Mouse (Mus musculus): ENCODE data around the gene Ropn1l. TPM values are rescaled to one million over a fixed set of nuclear protein-coding genes. Genes with fewer than 3 reads are reported as not detected.

Gene Ropn1l
- polyA plus RNA-seq, 1 experiment from 2014 or later = 1.9 TPM

DNA sequence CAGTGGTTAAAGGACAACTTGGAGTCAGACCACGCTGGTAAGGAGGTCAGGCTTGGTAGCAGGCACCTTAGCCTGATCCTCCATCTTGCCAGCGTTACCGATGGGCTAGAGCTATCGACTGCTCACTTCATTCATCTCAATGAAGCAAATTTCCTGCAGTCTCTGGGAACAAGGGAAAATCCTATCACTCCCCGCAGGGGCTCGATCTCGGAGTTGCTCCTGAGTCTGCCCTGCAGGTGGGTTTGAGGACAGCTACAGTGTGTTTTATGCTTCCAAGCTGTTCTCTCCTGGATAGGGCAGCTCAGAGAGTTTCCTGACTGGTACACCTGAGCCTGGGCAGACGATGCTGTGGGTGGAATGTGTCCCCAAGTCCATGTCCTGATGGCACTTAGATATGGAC, 49.2 kb downstream of the Ropn1l start:
- no peaks in the 10 kb centered on the region for H3K36me3 ChIP-seq (ENCODE audit: control insufficient read depth, insufficient read depth, low read length)
- no peaks in the 10 kb centered on the region for H3K27me3 ChIP-seq (ENCODE audit: control insufficient read depth, insufficient read depth, low read length)
- H3K4me2 ChIP-seq (ENCODE audit: low read depth, low read length) = no peak overlapping the region
- ATAC-seq (ENCODE audit: low read depth) = no peak
- H3K9ac ChIP-seq (replicated peaks; ENCODE audit: low read depth, low read length) = no peak overlapping the region
- H3K4me1 ChIP-seq (ENCODE audit: control insufficient read depth, insufficient read depth, low read length) = peaks cover 5% of the 10 kb centered on the region; the same call in 1 of the 2 replicates
- H3K4me3 ChIP-seq (ENCODE audit: low read depth, low read length) = no peak overlapping the region
- no peak overlapping the region for H3K27ac ChIP-seq (ENCODE audit: low read depth, low read length)
- 87% methylated on average over 8 of the region's 8 CpGs for WGBS
- no peaks in the 10 kb centered on the region for H3K9me3 ChIP-seq (ENCODE audit: control insufficient read depth, low read length)

GRCm38 (mm10) chr15:31402200-31402892, 51.2 kb downstream of the Ropn1l start:
- no peak overlapping the region for H3K4me3 ChIP-seq (ENCODE audit: low read depth, low read length)
- no peak overlapping the region for H3K9ac ChIP-seq (replicated peaks; ENCODE audit: low read depth, low read length)
- no peak overlapping the region for H3K4me2 ChIP-seq (ENCODE audit: low read depth, low read length)
- H3K4me1 ChIP-seq (ENCODE audit: control insufficient read depth, insufficient read depth, low read length) = peaks cover 5% of the 10 kb centered on the region; the same call in 1 of the 2 replicates
- no peaks in the 10 kb centered on the region for H3K36me3 ChIP-seq (ENCODE audit: control insufficient read depth, insufficient read depth, low read length)
- 39% methylated on average over 12 of the region's 12 CpGs for WGBS
- H3K27ac ChIP-seq (ENCODE audit: low read depth, low read length) = no peak overlapping the region
- ATAC-seq (ENCODE audit: low read depth) = peak; percentile 77
- no peaks in the 10 kb centered on the region for H3K27me3 ChIP-seq (ENCODE audit: control insufficient read depth, insufficient read depth, low read length)
- no peaks in the 10 kb centered on the region for H3K9me3 ChIP-seq (ENCODE audit: control insufficient read depth, low read length)

DNA sequence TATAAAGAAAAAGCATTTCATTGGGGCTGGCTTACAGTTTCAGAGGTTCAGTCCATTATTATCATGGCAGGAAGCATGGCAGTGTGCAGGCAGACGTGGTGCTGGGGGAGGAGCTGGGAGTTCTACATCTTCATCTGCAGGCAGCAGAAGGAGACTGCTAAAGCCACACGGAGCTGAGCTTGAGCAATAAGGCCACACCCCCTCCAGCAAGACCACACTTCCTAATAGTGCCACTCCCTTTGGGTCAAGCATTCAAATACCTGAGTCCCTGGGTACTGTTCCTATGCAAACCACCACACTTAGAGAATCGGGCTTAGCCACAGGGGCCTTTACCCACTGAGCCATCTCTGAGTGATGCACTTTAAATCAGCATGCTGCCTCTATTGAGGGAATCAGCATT, 52.6 kb downstream of the Ropn1l start:
- Histone ChIP-seq H3K9me3 (ENCODE audit: control insufficient read depth, low read length) (no peaks in the 10 kb centered on the region), H3K27me3 (ENCODE audit: control insufficient read depth, insufficient read depth, low read length) (no peaks in the 10 kb centered on the region)

GRCm38 (mm10) chr15:31398769-31399168, 54.8 kb downstream of the Ropn1l start:
- H3K9ac ChIP-seq (replicated peaks; ENCODE audit: low read depth, low read length) = no peak overlapping the region
- no peaks in the 10 kb centered on the region for H3K27me3 ChIP-seq (ENCODE audit: control insufficient read depth, insufficient read depth, low read length)
- H3K36me3 ChIP-seq (ENCODE audit: control insufficient read depth, insufficient read depth, low read length) = no peaks in the 10 kb centered on the region
- no peak for ATAC-seq (ENCODE audit: low read depth)
- no peak overlapping the region for H3K27ac ChIP-seq (ENCODE audit: low read depth, low read length)
- peaks cover 5% of the 10 kb centered on the region; the same call in 1 of the 2 replicates for H3K4me1 ChIP-seq (ENCODE audit: control insufficient read depth, insufficient read depth, low read length)
- H3K9me3 ChIP-seq (ENCODE audit: control insufficient read depth, low read length) = no peaks in the 10 kb centered on the region
- H3K4me3 ChIP-seq (ENCODE audit: low read depth, low read length) = no peak overlapping the region
- 95% methylated on average over 13 of the region's 13 CpGs for WGBS
- H3K4me2 ChIP-seq (ENCODE audit: low read depth, low read length) = no peak overlapping the region

More for the DNA sequence above, 52.6 kb downstream of the Ropn1l start:
- Histone ChIP-seq H3K36me3 (ENCODE audit: control insufficient read depth, insufficient read depth, low read length) (no peaks in the 10 kb centered on the region), H3K27ac (ENCODE audit: low read depth, low read length) (no peak overlapping the region), H3K4me1 (ENCODE audit: control insufficient read depth, insufficient read depth, low read length) (peaks cover 5% of the 10 kb centered on the region; the same call in 1 of the 2 replicates), H3K4me3 (ENCODE audit: low read depth, low read length) (no peak overlapping the region), H3K9ac (replicated peaks; ENCODE audit: low read depth, low read length) (no peak overlapping the region), H3K4me2 (ENCODE audit: low read depth, low read length) (no peak overlapping the region)
- WGBS = 32% methylated on average over 3 of the region's 3 CpGs
- ATAC-seq (ENCODE audit: low read depth) = no peak

GRCm38 (mm10) chr15:31397379-31397778, 56.2 kb downstream of the Ropn1l start:
- no peak overlapping the region for H3K9ac ChIP-seq (replicated peaks; ENCODE audit: low read depth, low read length)
- no peak overlapping the region for H3K27ac ChIP-seq (ENCODE audit: low read depth, low read length)
- H3K4me2 ChIP-seq (ENCODE audit: low read depth, low read length) = no peak overlapping the region
- H3K4me1 ChIP-seq (ENCODE audit: control insufficient read depth, insufficient read depth, low read length) = no peaks in the 10 kb centered on the region
- no peaks in the 10 kb centered on the region for H3K9me3 ChIP-seq (ENCODE audit: control insufficient read depth, low read length)
- no peak overlapping the region for H3K4me3 ChIP-seq (ENCODE audit: low read depth, low read length)
- H3K27me3 ChIP-seq (ENCODE audit: control insufficient read depth, insufficient read depth, low read length) = no peaks in the 10 kb centered on the region
- no peak for ATAC-seq (ENCODE audit: low read depth)
- 83% methylated on average over 3 of the region's 3 CpGs for WGBS
- H3K36me3 ChIP-seq (ENCODE audit: control insufficient read depth, insufficient read depth, low read length) = no peaks in the 10 kb centered on the region

GRCm38 (mm10) chr15:31396755-31397154, 56.8 kb downstream of the Ropn1l start:
- Histone ChIP-seq H3K27ac (ENCODE audit: low read depth, low read length) (no peak overlapping the region), H3K36me3 (ENCODE audit: control insufficient read depth, insufficient read depth, low read length) (no peaks in the 10 kb centered on the region), H3K4me2 (ENCODE audit: low read depth, low read length) (no peak overlapping the region), H3K4me3 (ENCODE audit: low read depth, low read length) (no peak overlapping the region), H3K9ac (replicated peaks; ENCODE audit: low read depth, low read length) (no peak overlapping the region), H3K9me3 (ENCODE audit: control insufficient read depth, low read length) (no peaks in the 10 kb centered on the region), H3K27me3 (ENCODE audit: control insufficient read depth, insufficient read depth, low read length) (no peaks in the 10 kb centered on the region), H3K4me1 (ENCODE audit: control insufficient read depth, insufficient read depth, low read length) (no peaks in the 10 kb centered on the region)
- ATAC-seq (ENCODE audit: low read depth) = no peak
- WGBS = 92% methylated on average over 5 of the region's 5 CpGs

GRCm38 (mm10) chr15:31395986-31396385, 57.6 kb downstream of the Ropn1l start:
- Histone ChIP-seq H3K9ac (replicated peaks; ENCODE audit: low read depth, low read length) (no peak overlapping the region), H3K36me3 (ENCODE audit: control insufficient read depth, insufficient read depth, low read length) (no peaks in the 10 kb centered on the region), H3K4me2 (ENCODE audit: low read depth, low read length) (no peak overlapping the region), H3K4me3 (ENCODE audit: low read depth, low read length) (no peak overlapping the region), H3K9me3 (ENCODE audit: control insufficient read depth, low read length) (no peaks in the 10 kb centered on the region), H3K27ac (ENCODE audit: low read depth, low read length) (no peak overlapping the region), H3K27me3 (ENCODE audit: control insufficient read depth, insufficient read depth, low read length) (no peaks in the 10 kb centered on the region), H3K4me1 (ENCODE audit: control insufficient read depth, insufficient read depth, low read length) (no peaks in the 10 kb centered on the region)
- WGBS = 95% methylated on average over 4 of the region's 4 CpGs
- ATAC-seq (ENCODE audit: low read depth) = no peak

DNA sequence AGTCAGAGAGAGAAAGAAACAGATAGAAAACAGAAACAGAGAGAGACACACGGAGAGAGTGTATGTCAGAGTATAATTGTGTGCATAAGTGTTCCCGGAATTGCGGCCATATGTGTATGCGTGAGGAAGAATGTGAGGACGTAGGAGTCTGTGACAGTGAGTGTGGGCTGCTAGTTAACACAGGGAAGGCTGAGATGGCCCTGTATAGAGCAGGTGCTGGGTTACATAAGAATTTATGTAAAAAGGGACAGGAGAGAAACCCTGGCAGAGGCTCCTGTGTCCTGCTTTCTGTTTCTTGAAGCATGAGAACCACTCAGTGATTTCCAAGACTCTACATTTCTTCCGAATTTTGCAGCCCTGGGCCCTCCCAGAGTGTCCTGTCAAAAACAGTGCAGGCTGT, 60.1 kb downstream of the Ropn1l start:
- ATAC-seq (ENCODE audit: low read depth) = no peak
- 92% methylated on average over 6 of the region's 6 CpGs for WGBS
- H3K4me2 ChIP-seq (ENCODE audit: low read depth, low read length) = no peak overlapping the region
- no peak overlapping the region for H3K27ac ChIP-seq (ENCODE audit: low read depth, low read length)
- no peaks in the 10 kb centered on the region for H3K36me3 ChIP-seq (ENCODE audit: control insufficient read depth, insufficient read depth, low read length)
- no peaks in the 10 kb centered on the region for H3K9me3 ChIP-seq (ENCODE audit: control insufficient read depth, low read length)
- H3K27me3 ChIP-seq (ENCODE audit: control insufficient read depth, insufficient read depth, low read length) = no peaks in the 10 kb centered on the region
- H3K9ac ChIP-seq (replicated peaks; ENCODE audit: low read depth, low read length) = no peak overlapping the region
- no peaks in the 10 kb centered on the region for H3K4me1 ChIP-seq (ENCODE audit: control insufficient read depth, insufficient read depth, low read length)
- H3K4me3 ChIP-seq (ENCODE audit: low read depth, low read length) = no peak overlapping the region

DNA sequence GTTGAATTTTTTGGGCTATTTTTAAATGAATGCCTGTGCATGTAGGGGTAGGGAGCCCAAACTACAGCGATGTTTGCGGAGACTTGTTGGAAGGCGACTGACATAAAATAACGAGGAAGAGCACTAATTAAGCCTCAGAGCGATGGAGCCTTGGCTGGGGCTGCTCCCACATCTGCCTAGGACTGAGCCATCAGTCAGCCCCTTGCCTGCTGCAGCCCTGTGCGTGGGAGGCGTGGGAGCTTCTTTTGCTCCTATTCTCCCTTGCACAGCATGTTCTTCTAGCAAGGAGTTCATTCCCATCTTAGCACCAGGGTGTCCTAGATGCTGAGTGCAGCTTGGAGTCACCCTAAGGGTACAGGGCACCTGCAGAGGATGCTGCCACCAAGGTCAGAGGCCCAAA, 60.8 kb downstream of the Ropn1l start:
- Histone ChIP-seq H3K4me1 (ENCODE audit: control insufficient read depth, insufficient read depth, low read length) (no peaks in the 10 kb centered on the region), H3K27me3 (ENCODE audit: control insufficient read depth, insufficient read depth, low read length) (no peaks in the 10 kb centered on the region), H3K9ac (replicated peaks; ENCODE audit: low read depth, low read length) (no peak overlapping the region), H3K27ac (ENCODE audit: low read depth, low read length) (no peak overlapping the region), H3K36me3 (ENCODE audit: control insufficient read depth, insufficient read depth, low read length) (no peaks in the 10 kb centered on the region), H3K9me3 (ENCODE audit: control insufficient read depth, low read length) (no peaks in the 10 kb centered on the region), H3K4me2 (ENCODE audit: low read depth, low read length) (no peak overlapping the region), H3K4me3 (ENCODE audit: low read depth, low read length) (no peak overlapping the region)
- no peak for ATAC-seq (ENCODE audit: low read depth)
- WGBS = 86% methylated on average over 7 of the region's 7 CpGs
